20 mouse cellular contexts compared by ENCODE assay signal in the genomic region with DNA sequence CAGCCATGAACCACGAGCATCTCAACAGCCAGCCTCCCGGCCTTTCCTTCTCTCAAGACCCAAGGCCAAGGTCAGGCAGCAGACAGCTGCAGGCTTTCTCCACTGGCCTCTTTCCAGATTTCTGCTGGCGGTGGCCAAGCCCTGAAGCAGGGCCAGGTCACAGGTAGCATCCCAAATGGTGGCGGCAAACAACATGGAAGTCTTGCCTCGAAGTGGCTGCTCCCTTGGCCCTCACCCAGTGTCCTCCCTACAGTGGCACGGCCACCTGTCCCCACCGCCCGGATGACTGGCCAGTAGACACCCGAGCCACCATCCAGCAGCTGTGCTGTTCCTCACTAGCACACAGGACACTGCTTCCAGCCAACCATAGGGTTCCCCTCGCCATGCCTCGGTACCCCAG. TPM values are rescaled to one million over a fixed set of nuclear protein-coding genes. Genes with fewer than 3 reads are reported as not detected.
DNase-seq lines count a peak whose midpoint lies in the region; ATAC-seq lines count a peak whose summit lies in the region.
"Had no signal": no experiment of that assay in that cellular context is flagged by ENCODE, and none has a peak within 500 bp of the region (broad histone marks: within the 10 kb centered on the region; RNA-seq: fewer than 3 reads in every experiment).

No protein-coding gene starts in this region.

- H3K9me3 ChIP-seq in midbrain, embryonic 10.5 days (replicated peaks), result no peaks in the 10 kb centered on the region
- H3K9me3 ChIP-seq in midbrain, embryonic 11.5 days (ENCODE audit: control insufficient read depth, low read length), result no peaks in the 10 kb centered on the region
- no peaks in the 10 kb centered on the region for H3K9me3 ChIP-seq in kidney, embryonic 15.5 days (replicated peaks)
- H3K9me3 ChIP-seq: G1E; liver, embryonic 15.5 days; midbrain, embryonic 15.5 days had no signal

- H3K4me3 ChIP-seq in midbrain, embryonic 10.5 days, result no peak overlapping the region
- H3K4me3 ChIP-seq in midbrain, embryonic 11.5 days (ENCODE audit: low read depth, low read length), result no peak overlapping the region
- H3K4me3 ChIP-seq in kidney, embryonic 15.5 days (replicated peaks), result no peak overlapping the region
- H3K4me3 ChIP-seq: erythroblast, embryonic 14.5 days; heart, adult 2 months; liver, embryonic 15.5 days; midbrain, embryonic 15.5 days had no signal

- no peak overlapping the region for H3K9ac ChIP-seq in midbrain, embryonic 11.5 days (ENCODE audit: low read length)
- no peak overlapping the region for H3K9ac ChIP-seq in kidney, embryonic 15.5 days
- H3K9ac ChIP-seq: liver, embryonic 15.5 days; midbrain, embryonic 15.5 days had no signal

- WGBS in midbrain, embryonic 10.5 days, result 81% methylated on average over 11 of the region's 11 CpGs
- 85% methylated on average over 11 of the region's 11 CpGs for WGBS in midbrain, embryonic 11.5 days
- 54% methylated on average over 11 of the region's 11 CpGs for WGBS in kidney, embryonic 15.5 days

- H3K4me1 ChIP-seq in midbrain, embryonic 10.5 days, result peaks cover 70% of the 10 kb centered on the region
- H3K4me1 ChIP-seq in midbrain, embryonic 11.5 days (ENCODE audit: control insufficient read depth, insufficient read depth, low read length), result peaks cover 3% of the 10 kb centered on the region
- H3K4me1 ChIP-seq in kidney, embryonic 15.5 days, result peaks cover 64% of the 10 kb centered on the region

- 0 out of 2 replicates have a peak overlapping the region, but pooled peaks have one; percentile 9 for H3K27ac ChIP-seq in midbrain, embryonic 10.5 days (replicated peaks)
- H3K27ac ChIP-seq in midbrain, embryonic 11.5 days (ENCODE audit: low read depth, low read length), result no peak overlapping the region
- no peak overlapping the region for H3K27ac ChIP-seq in kidney, embryonic 15.5 days
- H3K27ac ChIP-seq: heart, adult 2 months; liver, embryonic 15.5 days; midbrain, embryonic 15.5 days had no signal

- H3K4me2 ChIP-seq in midbrain, embryonic 11.5 days, result no peak overlapping the region
- H3K4me2 ChIP-seq in kidney, embryonic 15.5 days, result no peak overlapping the region
- H3K4me2 ChIP-seq: liver, embryonic 15.5 days; midbrain, embryonic 15.5 days had no signal

- peaks cover 29% of the 10 kb centered on the region for H3K27me3 ChIP-seq in midbrain, embryonic 10.5 days (ENCODE audit: low read depth, poor library complexity, severe bottlenecking)
- H3K27me3 ChIP-seq in midbrain, embryonic 11.5 days (ENCODE audit: control insufficient read depth, insufficient read depth, low read length), result no peaks in the 10 kb centered on the region; the same call in 1 of the 2 replicates
- peaks cover 87% of the 10 kb centered on the region for H3K27me3 ChIP-seq in kidney, embryonic 15.5 days

- peaks cover 22% of the 10 kb centered on the region for H3K36me3 ChIP-seq in midbrain, embryonic 10.5 days
- H3K36me3 ChIP-seq in midbrain, embryonic 11.5 days (ENCODE audit: control insufficient read depth, insufficient read depth, low read length), result no peaks in the 10 kb centered on the region
- H3K36me3 ChIP-seq in kidney, embryonic 15.5 days, result peaks cover 13% of the 10 kb centered on the region
- H3K36me3 ChIP-seq: liver, embryonic 15.5 days had no signal

- intact Hi-C loops in heart, postnatal 25 days (cut with DNase I), result no loop called here

- no peak for ATAC-seq in midbrain, embryonic 11.5 days (ENCODE audit: low FRiP score)
- no peak for ATAC-seq in kidney, embryonic 15.5 days (replicated peaks; ENCODE audit: low FRiP score)
- ATAC-seq: inflammation-experienced regulatory T-cells, adult 6 months; midbrain, embryonic 15.5 days had no signal

- peak; percentile 73 to 75 for DNase-seq in cerebellum, postnatal 10 days
- no peak for DNase-seq in cerebellum, adult 8-10 months
- DNase-seq in midbrain, embryonic 10.5 days (ENCODE audit: low spot score), result no peak
- DNase-seq in midbrain, embryonic 11.5 days (ENCODE audit: low spot score, missing footprints), result no peak
- DNase-seq in cerebellum, postnatal 36 days, result peak; percentile 48 to 64
- DNase-seq in gastrocnemius, postnatal 4 days (ENCODE audit: low spot score in 2 of 2), result peak; percentile 37 to 60
- no peak for DNase-seq in heart, postnatal 25 days (ENCODE audit: low spot score)
- DNase-seq: heart, adult 2 months; heart, postnatal 10 days; lung, postnatal 4 days; right cerebral cortex, postnatal 4 days; thymus, postnatal 14 days had no signal

RNA-seq across cellular contexts. Expression of a gene that starts 25.6 kb away (rescaled TPM):
- 0.02 and 0.06 TPM in 2 replicates for polyA plus RNA-seq in midbrain, embryonic 10.5 days (2016; fragmentation: Nextera tagmentation; extraction: Ambion mirVana)
- 0.04 and 0.18 TPM in 2 replicates for polyA plus RNA-seq in midbrain, embryonic 11.5 days (2014; fragmentation: Nextera tagmentation; extraction: Ambion mirVana)
- not detected for total RNA-seq in gastrocnemius, postnatal 4 days (2021)
- under 1 TPM; 0.10 to 0.34 TPM for total RNA-seq in heart, postnatal 25 days (2021)
- not detected in 2 replicates for polyA plus RNA-seq in kidney, embryonic 15.5 days (2015; fragmentation: Nextera tagmentation; extraction: Ambion mirVana)
- total RNA-seq: heart, postnatal 10 days had no signal
- polyA plus RNA-seq: G1E; inflammation-experienced regulatory T-cells, adult 6 months; kidney, embryonic 16.5 days; stomach, embryonic 14.5 days had no signal

RNA-seq across cellular contexts. Expression of a gene that starts 35.4 kb away (rescaled TPM):
- polyA plus RNA-seq in midbrain, embryonic 10.5 days (2016; fragmentation: Nextera tagmentation; extraction: Ambion mirVana), result 16.7 and 19.8 TPM in 2 replicates
- 11.2 and 12.7 TPM in 2 replicates for polyA plus RNA-seq in midbrain, embryonic 11.5 days (2014; fragmentation: Nextera tagmentation; extraction: Ambion mirVana)
- total RNA-seq in gastrocnemius, postnatal 4 days (2021), result 1 to 10 TPM; 6.7 to 7.7 TPM
- 1 to 10 TPM; 7.9 to 8.2 TPM for total RNA-seq in heart, postnatal 25 days (2021)
- 15.4 and 20.8 TPM in 2 replicates for polyA plus RNA-seq in kidney, embryonic 15.5 days (2015; fragmentation: Nextera tagmentation; extraction: Ambion mirVana)

RNA-seq across cellular contexts. Expression of a gene that starts 53.7 kb away (rescaled TPM):
- polyA plus RNA-seq in midbrain, embryonic 10.5 days (2016; fragmentation: Nextera tagmentation; extraction: Ambion mirVana), result 17.8 and 19.5 TPM in 2 replicates
- 17.7 and 19.2 TPM in 2 replicates for polyA plus RNA-seq in midbrain, embryonic 11.5 days (2014; fragmentation: Nextera tagmentation; extraction: Ambion mirVana)
- 10 to 100 TPM; 16.4 to 17.9 TPM for total RNA-seq in gastrocnemius, postnatal 4 days (2021)
- 10 to 100 TPM; 19.3 to 23.0 TPM for total RNA-seq in heart, postnatal 25 days (2021)
- 21.5 and 23.4 TPM in 2 replicates for polyA plus RNA-seq in kidney, embryonic 15.5 days (2015; fragmentation: Nextera tagmentation; extraction: Ambion mirVana)

RNA-seq across cellular contexts. Expression of a gene that starts 54.1 kb away (rescaled TPM):
- polyA plus RNA-seq in midbrain, embryonic 10.5 days (2016; fragmentation: Nextera tagmentation; extraction: Ambion mirVana), result 7.1 and 11.3 TPM in 2 replicates
- 6.2 and 9.2 TPM in 2 replicates for polyA plus RNA-seq in midbrain, embryonic 11.5 days (2014; fragmentation: Nextera tagmentation; extraction: Ambion mirVana)
- 1 to 10 TPM; 8.5 to 9.8 TPM for total RNA-seq in gastrocnemius, postnatal 4 days (2021)
- 10 to 100 TPM; 10.0 to 10.5 TPM for total RNA-seq in heart, postnatal 25 days (2021)
- 10.6 and 11.0 TPM in 2 replicates for polyA plus RNA-seq in kidney, embryonic 15.5 days (2015; fragmentation: Nextera tagmentation; extraction: Ambion mirVana)

RNA-seq across cellular contexts. Expression of a gene that starts 56.1 kb away (rescaled TPM):
- 0.22 and 0.37 TPM in 2 replicates for polyA plus RNA-seq in midbrain, embryonic 10.5 days (2016; fragmentation: Nextera tagmentation; extraction: Ambion mirVana)
- 0.23 and 0.28 TPM in 2 replicates for polyA plus RNA-seq in midbrain, embryonic 11.5 days (2014; fragmentation: Nextera tagmentation; extraction: Ambion mirVana)
- under 1 TPM; 0.34 to 0.37 TPM for total RNA-seq in gastrocnemius, postnatal 4 days (2021)
- 1 to 10 TPM; 1.1 to 1.5 TPM for total RNA-seq in heart, postnatal 25 days (2021)
- polyA plus RNA-seq in kidney, embryonic 15.5 days (2015; fragmentation: Nextera tagmentation; extraction: Ambion mirVana), result 0.49 and 0.55 TPM in 2 replicates
- polyA plus RNA-seq: G1E had no signal

Comparison
In these comparisons a context has a peak if more than half of its experiments do, and no peak if none do; other contexts are left out.
1. DNase-seq: peak in cerebellum, postnatal 10 days (2 of 2), cerebellum, postnatal 36 days (2 of 2) and gastrocnemius, postnatal 4 days (2 of 2); none in cerebellum, adult 8-10 months (single experiment), midbrain, embryonic 10.5 days (single experiment), midbrain, embryonic 11.5 days (single experiment) and heart, postnatal 25 days (single experiment).